Mouse (Mus musculus) c-Kit-positive CD71-negative TER-119-negative erythroid progenitor cells, embryonic 14.5 days (primary cell): ENCODE data around the gene Cd3eap.
A peak's percentile ranks its signal among the peaks of the same experiment; 100 is the strongest.

ENCODE experiments used
- DNase-seq: peaks from one replicate; pipeline ENCODE4 v3.0.0-alpha.2; 2013; ENCODE audit warnings: low read depth

Gene Cd3eap

GRCm38 (mm10) chr7:19331910-19332309 is 27.4 kb downstream of the Cd3eap start:
- no peak for DNase-seq

- DNase-seq, result no peak
Measured at GRCm38 (mm10) chr7:19328425-19328824, 30.9 kb downstream of the Cd3eap start.

- no peak for DNase-seq
Measured at GRCm38 (mm10) chr7:19327782-19328181, 31.5 kb downstream of the Cd3eap start.

- DNase-seq, result no peak
Measured at GRCm38 (mm10) chr7:19327128-19327527, 32.2 kb downstream of the Cd3eap start.

- DNase-seq, result peak; percentile 87
Measured at GRCm38 (mm10) chr7:19326359-19326758, 32.9 kb downstream of the Cd3eap start.

- DNase-seq, result no peak
Measured at GRCm38 (mm10) chr7:19325262-19326199, 33.8 kb downstream of the Cd3eap start.

- DNase-seq, result no peak
Measured at GRCm38 (mm10) chr7:19324221-19324620, 35.1 kb downstream of the Cd3eap start.

- no peak for DNase-seq
Measured at GRCm38 (mm10) chr7:19322489-19322888, 36.8 kb downstream of the Cd3eap start.

GRCm38 (mm10) chr7:19321464-19321863 is 37.8 kb downstream of the Cd3eap start:
- no peak for DNase-seq

- DNase-seq, result no peak
Measured at GRCm38 (mm10) chr7:19320637-19321036, 38.6 kb downstream of the Cd3eap start.

GRCm38 (mm10) chr7:19319906-19320305 is 39.4 kb downstream of the Cd3eap start:
- DNase-seq, result peak; percentile 96

- DNase-seq, result no peak
Measured at GRCm38 (mm10) chr7:19319458-19319857, 39.8 kb downstream of the Cd3eap start.

- DNase-seq, result no peak
Measured at GRCm38 (mm10) chr7:19318676-19319075, 40.6 kb downstream of the Cd3eap start.

GRCm38 (mm10) chr7:19318201-19318600 is 41.1 kb downstream of the Cd3eap start:
- no peak for DNase-seq

GRCm38 (mm10) chr7:19316451-19317161 is 42.7 kb downstream of the Cd3eap start:
- no peak for DNase-seq

- no peak for DNase-seq
Measured at GRCm38 (mm10) chr7:19314033-19314432, 45.2 kb downstream of the Cd3eap start.

GRCm38 (mm10) chr7:19311991-19312390 is 47.3 kb downstream of the Cd3eap start:
- DNase-seq, result no peak

- DNase-seq, result peak; percentile 93
Measured at GRCm38 (mm10) chr7:19309884-19310641, 49.2 kb downstream of the Cd3eap start, which contains the start of gene Fosb. Gene Fosb (minus strand): TSS chr7:19310051.

- no peak for DNase-seq
Measured at GRCm38 (mm10) chr7:19309278-19309883, 49.9 kb downstream of the Cd3eap start.

- no peak for DNase-seq
Measured at GRCm38 (mm10) chr7:19308454-19309277, 50.6 kb downstream of the Cd3eap start.
